Mouse (Mus musculus): ENCODE measurements around the gene Fgfr2. TPM values are rescaled to one million over a fixed set of nuclear protein-coding genes. Genes with fewer than 3 reads are reported as not detected.
"Not testable (repeated sequence)": the region's sequence is repeated elsewhere in the genome, so short reads cannot be mapped to it uniquely, and the experiment has no call there.

Gene Fgfr2
- polyA plus RNA-seq, 1 experiment from 2014 or later = 81.1 TPM

- no peaks in the 10 kb centered on the region for H3K36me3 ChIP-seq
- H3K27ac ChIP-seq = peak overlapping the region; percentile 89
- peak; percentile 66 for ATAC-seq (ENCODE audit: low FRiP score)
- H3K9ac ChIP-seq = no peak overlapping the region
- peaks cover 42% of the 10 kb centered on the region for H3K4me1 ChIP-seq
- H3K4me2 ChIP-seq (replicated peaks) = no peak overlapping the region
- no peaks in the 10 kb centered on the region for H3K27me3 ChIP-seq
- H3K9me3 ChIP-seq (replicated peaks) = no peaks in the 10 kb centered on the region
- WGBS = 40% methylated on average over 8 of the region's 8 CpGs
- H3K4me3 ChIP-seq = no peak overlapping the region
Observed at GRCm38 (mm10) chr7:130669370-130669881, 2453.7 kb downstream of the Fgfr2 start.

DNA sequence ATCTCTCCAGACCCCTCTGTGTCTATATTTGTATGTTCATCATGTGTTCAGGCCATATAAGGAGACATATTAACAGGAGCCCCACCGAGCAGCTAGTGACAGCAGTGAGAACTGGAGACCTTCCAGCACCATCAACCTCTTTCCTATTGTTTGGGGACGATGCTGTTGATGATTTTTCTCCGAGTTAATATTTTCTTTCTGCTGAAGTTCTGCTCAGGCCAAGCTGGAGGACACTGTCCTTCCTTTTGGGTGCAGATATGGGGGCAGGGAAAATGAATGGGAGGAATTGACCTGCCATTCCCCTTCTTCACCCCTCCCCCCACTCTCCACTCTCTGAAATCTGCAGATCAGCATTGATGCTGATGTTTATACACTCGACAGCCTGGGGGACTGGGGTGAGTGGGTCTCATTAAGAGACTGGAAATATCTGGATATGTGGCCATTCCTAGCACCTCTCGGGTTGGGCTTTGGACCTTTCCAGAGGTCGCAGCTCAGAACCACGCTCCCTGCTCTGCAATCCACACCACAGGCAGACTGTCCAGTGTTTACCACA, 2454.3 kb downstream of the Fgfr2 start:
- 55% methylated on average over 7 of the region's 7 CpGs for WGBS
- Histone ChIP-seq H3K9me3 (replicated peaks) (no peaks in the 10 kb centered on the region), H3K4me1 (peaks cover 41% of the 10 kb centered on the region), H3K9ac (0 out of 2 replicates have a peak overlapping the region, but pooled peaks have one; percentile 2), H3K27me3 (no peaks in the 10 kb centered on the region), H3K36me3 (no peaks in the 10 kb centered on the region), H3K27ac (peak overlapping the region; percentile 89), H3K4me2 (replicated peaks) (no peak overlapping the region), H3K4me3 (no peak overlapping the region)
- ATAC-seq (ENCODE audit: low FRiP score) = peak; percentile 31

- 44% methylated on average over 1 of the region's 1 CpGs for WGBS
- not testable (repeated sequence) for H3K4me3 ChIP-seq; H3K9ac ChIP-seq; H3K4me2 ChIP-seq (replicated peaks); H3K9me3 ChIP-seq (replicated peaks); ATAC-seq (ENCODE audit: low FRiP score); H3K36me3 ChIP-seq; H3K27me3 ChIP-seq
- Histone ChIP-seq H3K27ac (peak overlapping the region; percentile 89; the same call in 1 of the 2 replicates), H3K4me1 (peaks cover 35% of the 10 kb centered on the region)
Observed at GRCm38 (mm10) chr7:130668013-130668412, 2455.1 kb downstream of the Fgfr2 start.

- Histone ChIP-seq H3K27me3 (no peaks in the 10 kb centered on the region), H3K4me3 (no peak overlapping the region), H3K4me1 (peaks cover 30% of the 10 kb centered on the region), H3K27ac (no peak overlapping the region), H3K9me3 (replicated peaks) (no peaks in the 10 kb centered on the region), H3K9ac (no peak overlapping the region), H3K4me2 (replicated peaks) (no peak overlapping the region), H3K36me3 (no peaks in the 10 kb centered on the region)
- 95% methylated on average over 9 of the region's 9 CpGs for WGBS
- ATAC-seq (ENCODE audit: low FRiP score) = no peak
Observed at GRCm38 (mm10) chr7:130665358-130665757, 2457.8 kb downstream of the Fgfr2 start.

- ATAC-seq (ENCODE audit: low FRiP score) = no peak
- Histone ChIP-seq H3K4me3 (no peak overlapping the region), H3K9me3 (replicated peaks) (no peaks in the 10 kb centered on the region), H3K27me3 (no peaks in the 10 kb centered on the region), H3K27ac (no peak overlapping the region), H3K4me2 (replicated peaks) (no peak overlapping the region), H3K36me3 (no peaks in the 10 kb centered on the region), H3K9ac (no peak overlapping the region), H3K4me1 (peaks cover 25% of the 10 kb centered on the region)
- WGBS = 91% methylated on average over 5 of the region's 5 CpGs
Observed at GRCm38 (mm10) chr7:130664629-130665028, 2458.5 kb downstream of the Fgfr2 start.

DNA sequence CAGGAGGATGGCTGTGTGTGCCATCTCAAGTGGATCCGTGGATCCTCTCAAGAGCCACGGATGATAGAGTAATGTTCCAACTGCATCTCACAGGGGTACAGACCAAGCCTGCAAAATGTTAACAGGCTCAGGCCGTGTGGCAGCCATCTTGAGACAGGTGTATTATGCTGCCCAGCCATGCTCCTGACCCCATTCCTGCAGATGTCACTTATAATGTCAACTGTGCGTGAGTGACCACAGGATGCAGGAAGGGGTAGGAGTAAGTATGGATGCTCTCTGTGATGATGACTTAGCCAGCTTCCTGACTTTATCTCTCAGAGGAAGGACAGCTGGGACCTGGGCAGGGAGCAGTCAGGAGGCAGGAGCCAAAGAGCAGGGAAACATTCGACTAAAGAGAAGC, 2459.1 kb downstream of the Fgfr2 start:
- H3K4me2 ChIP-seq (replicated peaks) = no peak overlapping the region
- H3K4me1 ChIP-seq = peaks cover 19% of the 10 kb centered on the region
- WGBS = 96% methylated on average over 5 of the region's 5 CpGs
- no peak overlapping the region for H3K4me3 ChIP-seq
- no peak for ATAC-seq (ENCODE audit: low FRiP score)
- H3K9ac ChIP-seq = no peak overlapping the region
- H3K9me3 ChIP-seq (replicated peaks) = no peaks in the 10 kb centered on the region
- H3K27me3 ChIP-seq = no peaks in the 10 kb centered on the region
- no peak overlapping the region for H3K27ac ChIP-seq
- no peaks in the 10 kb centered on the region for H3K36me3 ChIP-seq

GRCm38 (mm10) chr7:130662869-130663268, 2460.3 kb downstream of the Fgfr2 start:
- 64% methylated on average over 4 of the region's 4 CpGs for WGBS
- Histone ChIP-seq H3K9me3 (replicated peaks) (no peaks in the 10 kb centered on the region), H3K4me1 (peaks cover 10% of the 10 kb centered on the region), H3K4me3 (no peak overlapping the region), H3K27ac (no peak overlapping the region), H3K27me3 (no peaks in the 10 kb centered on the region), H3K9ac (no peak overlapping the region), H3K36me3 (no peaks in the 10 kb centered on the region), H3K4me2 (replicated peaks) (no peak overlapping the region)
- no peak for ATAC-seq (ENCODE audit: low FRiP score)

- ATAC-seq (ENCODE audit: low FRiP score) = no peak
- Histone ChIP-seq H3K4me2 (replicated peaks) (no peak overlapping the region), H3K27ac (no peak overlapping the region), H3K9ac (no peak overlapping the region), H3K4me1 (peaks cover 10% of the 10 kb centered on the region), H3K36me3 (no peaks in the 10 kb centered on the region), H3K9me3 (replicated peaks) (no peaks in the 10 kb centered on the region), H3K4me3 (no peak overlapping the region), H3K27me3 (no peaks in the 10 kb centered on the region)
- WGBS = 57% methylated on average over 5 of the region's 5 CpGs
Observed at GRCm38 (mm10) chr7:130662250-130662649, 2460.9 kb downstream of the Fgfr2 start.

DNA sequence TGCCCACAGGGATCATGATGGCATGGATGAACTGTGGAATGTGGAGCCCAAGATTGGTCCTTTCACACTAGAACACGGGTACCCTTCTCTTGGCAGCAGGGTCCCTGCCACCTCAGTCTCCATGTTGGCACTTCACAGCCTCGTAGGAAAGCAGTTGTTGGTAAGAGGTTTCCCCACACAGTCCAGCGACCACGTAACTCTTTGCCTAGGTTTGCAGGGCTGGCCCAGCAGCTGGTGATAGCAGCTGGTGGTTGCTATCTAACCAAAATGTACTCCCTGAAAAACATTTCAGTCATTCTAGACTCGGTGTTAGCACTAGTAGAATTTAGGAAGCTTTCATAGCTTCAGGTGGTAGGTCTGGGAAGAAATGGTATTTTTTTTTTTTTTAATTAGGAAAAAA, 2464.0 kb downstream of the Fgfr2 start:
- no peak overlapping the region for H3K9ac ChIP-seq
- no peaks in the 10 kb centered on the region for H3K9me3 ChIP-seq (replicated peaks)
- no peaks in the 10 kb centered on the region for H3K36me3 ChIP-seq
- H3K27ac ChIP-seq = no peak overlapping the region
- H3K4me2 ChIP-seq (replicated peaks) = no peak overlapping the region
- H3K4me3 ChIP-seq = no peak overlapping the region
- H3K4me1 ChIP-seq = peaks cover 21% of the 10 kb centered on the region
- no peaks in the 10 kb centered on the region for H3K27me3 ChIP-seq
- ATAC-seq (ENCODE audit: low FRiP score) = no peak
- WGBS = 97% methylated on average over 5 of the region's 5 CpGs

DNA sequence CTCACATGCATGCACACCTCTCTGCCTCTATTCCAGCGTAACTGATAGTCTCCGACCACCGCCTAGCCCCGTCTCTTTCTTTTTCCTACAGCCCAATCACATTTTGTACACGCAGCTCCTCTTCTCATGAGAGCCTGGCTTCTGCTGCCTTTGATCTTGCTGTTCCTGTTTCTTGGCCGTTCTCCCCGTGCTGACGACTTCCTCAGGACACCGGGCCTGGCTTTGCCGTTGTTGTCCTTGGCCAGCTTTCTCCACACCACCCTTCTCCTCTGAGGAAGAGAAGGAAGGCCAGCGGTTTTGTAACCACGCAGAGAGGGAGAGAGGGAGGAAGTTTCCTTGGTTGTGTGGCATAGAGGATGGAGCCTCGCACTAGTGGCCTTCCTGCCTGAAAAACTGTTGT, 2465.4 kb downstream of the Fgfr2 start:
- no peaks in the 10 kb centered on the region for H3K36me3 ChIP-seq
- no peaks in the 10 kb centered on the region for H3K27me3 ChIP-seq
- no peak overlapping the region for H3K27ac ChIP-seq
- H3K4me1 ChIP-seq = peaks cover 32% of the 10 kb centered on the region
- H3K4me2 ChIP-seq (replicated peaks) = no peak overlapping the region
- no peak overlapping the region for H3K9ac ChIP-seq
- no peak overlapping the region for H3K4me3 ChIP-seq
- 78% methylated on average over 13 of the region's 13 CpGs for WGBS
- no peaks in the 10 kb centered on the region for H3K9me3 ChIP-seq (replicated peaks)
- no peak for ATAC-seq (ENCODE audit: low FRiP score)

DNA sequence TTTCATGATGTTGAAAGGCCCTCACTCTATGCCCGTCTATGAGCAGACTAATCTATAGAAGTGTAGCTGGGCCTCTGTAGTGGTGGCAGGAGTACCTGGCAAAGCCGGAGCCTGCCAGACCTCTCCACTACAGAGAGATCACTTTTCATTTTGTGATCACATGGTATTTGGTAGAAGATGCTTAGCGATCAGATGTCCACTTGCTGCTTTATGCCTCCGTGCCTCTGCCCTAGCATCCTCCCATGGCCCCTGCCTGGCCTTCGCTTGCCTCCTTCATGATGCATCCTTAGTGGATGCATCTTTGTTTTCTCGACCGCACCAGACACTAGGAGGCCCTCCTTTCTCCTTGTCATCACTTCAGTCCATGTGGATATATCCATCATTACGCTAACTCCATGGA, 2466.2 kb downstream of the Fgfr2 start:
- no peak for ATAC-seq (ENCODE audit: low FRiP score)
- Histone ChIP-seq H3K36me3 (no peaks in the 10 kb centered on the region), H3K4me3 (no peak overlapping the region), H3K27me3 (no peaks in the 10 kb centered on the region), H3K27ac (no peak overlapping the region), H3K9ac (no peak overlapping the region), H3K4me2 (replicated peaks) (no peak overlapping the region), H3K9me3 (replicated peaks) (no peaks in the 10 kb centered on the region), H3K4me1 (peaks cover 25% of the 10 kb centered on the region)
- WGBS = 90% methylated on average over 8 of the region's 8 CpGs

DNA sequence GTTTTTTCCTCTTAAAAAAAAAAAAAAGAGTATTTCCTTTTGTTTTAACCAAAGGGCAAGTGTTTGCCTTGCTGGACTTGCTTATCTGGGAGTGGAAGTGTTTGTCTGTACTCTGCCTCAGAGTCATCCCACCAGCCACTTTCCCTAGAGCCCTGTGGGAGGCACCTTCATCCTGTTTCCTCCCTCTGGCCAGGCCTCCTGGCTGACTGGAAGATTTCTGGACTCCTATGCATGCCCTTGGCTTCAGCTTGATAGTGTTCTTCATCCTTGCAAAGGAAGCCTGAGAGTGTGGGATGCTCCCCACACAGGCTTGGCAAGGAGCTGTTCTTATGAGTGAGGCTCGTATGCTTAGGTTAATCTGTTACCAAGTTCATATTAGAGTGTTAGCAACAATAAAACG, 2468.6 kb downstream of the Fgfr2 start:
- H3K36me3 ChIP-seq = no peaks in the 10 kb centered on the region
- peaks cover 25% of the 10 kb centered on the region for H3K4me1 ChIP-seq
- no peak overlapping the region for H3K4me2 ChIP-seq (replicated peaks)
- H3K4me3 ChIP-seq = no peak overlapping the region
- no peak overlapping the region for H3K27ac ChIP-seq
- H3K27me3 ChIP-seq = no peaks in the 10 kb centered on the region
- no peaks in the 10 kb centered on the region for H3K9me3 ChIP-seq (replicated peaks)
- H3K9ac ChIP-seq = no peak overlapping the region
- 79% methylated on average over 2 of the region's 2 CpGs for WGBS
- no peak for ATAC-seq (ENCODE audit: low FRiP score)

DNA sequence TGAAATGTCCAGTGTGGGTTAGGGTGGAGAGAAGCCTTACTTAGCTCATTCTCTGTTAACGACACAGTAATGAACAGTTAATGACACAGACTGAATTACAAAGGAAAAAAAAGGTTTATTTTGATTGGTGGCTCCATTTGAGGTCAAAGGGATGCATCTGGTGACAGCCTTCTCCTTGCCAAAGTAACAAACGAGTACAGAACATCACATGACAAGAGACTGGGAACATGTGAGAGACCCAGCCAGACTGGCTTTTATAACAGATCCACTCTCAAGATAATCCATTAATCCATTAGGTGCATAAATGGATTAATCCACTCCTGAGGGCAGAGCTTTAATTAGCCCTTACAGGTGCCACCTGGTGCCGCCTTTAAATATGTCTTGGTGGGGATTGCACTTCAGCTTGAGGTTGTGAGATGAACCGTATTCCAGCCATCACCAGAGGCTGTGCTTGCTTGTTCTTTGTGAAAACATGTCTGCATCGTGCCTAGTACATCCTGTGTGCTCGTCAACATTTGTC, 2470.1 kb downstream of the Fgfr2 start:
- no peaks in the 10 kb centered on the region for H3K9me3 ChIP-seq (replicated peaks)
- no peak overlapping the region for H3K9ac ChIP-seq
- peak overlapping the region; percentile 55; the same call in 1 of the 2 replicates for H3K27ac ChIP-seq
- H3K36me3 ChIP-seq = no peaks in the 10 kb centered on the region
- H3K4me2 ChIP-seq (replicated peaks) = no peak overlapping the region
- WGBS = 66% methylated on average over 6 of the region's 6 CpGs
- H3K4me1 ChIP-seq = peaks cover 34% of the 10 kb centered on the region
- H3K27me3 ChIP-seq = no peaks in the 10 kb centered on the region
- 0 out of 2 replicates have a peak, but pooled peaks have one; percentile 38 for ATAC-seq (ENCODE audit: low FRiP score)
- H3K4me3 ChIP-seq = no peak overlapping the region

All from hindbrain, embryonic 12.5 days (tissue).